Mouse (Mus musculus) erythroblast, embryonic 14.5 days (primary cell): ENCODE measurements around the gene Zfp64. TPM values are rescaled to one million over a fixed set of nuclear protein-coding genes. Genes with fewer than 3 reads are reported as not detected.
"Not testable (repeated sequence)": the region's sequence is repeated elsewhere in the genome, so short reads cannot be mapped to it uniquely, and the experiment has no call there.

Experiments used
- H3K27me3 ChIP-seq: 2 replicates; pipeline ENCODE4 v1.6.1; 2012; ENCODE audit warnings: inconsistent platforms; ENCODE audit not compliant: control insufficient read depth
- H3K36me3 ChIP-seq: 2 replicates; pipeline ENCODE4 v1.6.1; 2012; ENCODE audit warnings: mild to moderate bottlenecking, inconsistent platforms; ENCODE audit not compliant: control insufficient read depth
- H3K4me1 ChIP-seq: 2 replicates; pipeline ENCODE4 v1.6.1; 2012; ENCODE audit warnings: inconsistent platforms; ENCODE audit not compliant: control insufficient read depth
- H3K4me3 ChIP-seq: replicated peaks from 2 replicates; pipeline ENCODE3; 2012; ENCODE audit warnings: moderate library complexity, mild to moderate bottlenecking, inconsistent platforms
- H3K9me3 ChIP-seq: 2 replicates; pipeline ENCODE4 v1.6.1; 2012; ENCODE audit warnings: low read length, inconsistent platforms, mixed read lengths; ENCODE audit not compliant: control insufficient read depth
- GATA1 ChIP-seq: IDR thresholded peaks from 2 replicates; pipeline ENCODE4 v1.6.1; 2012; ENCODE audit warnings: low read length, inconsistent platforms, mixed read lengths
- TAL1 ChIP-seq: IDR thresholded peaks from 3 replicates; pipeline ENCODE4 v1.6.1; 2012; ENCODE audit warnings: low read length, inconsistent platforms, mixed read lengths
- polyA plus RNA-seq: library from polyadenylated mRNA; stranded (reverse); fragments of >175 nt; gene quantifications from 2 replicates; pipeline ENCODE4 v1.2.3, GENCODE M21; 2012

Zfp64 gene
- polyA plus RNA-seq, 1 experiment = 1.5 TPM

- Histone ChIP-seq H3K9me3 (no peaks in the 10 kb centered on the region), H3K4me3 (no peak overlapping the region), H3K36me3 (no peaks in the 10 kb centered on the region), H3K4me1 (peaks cover 6% of the 10 kb centered on the region), H3K27me3 (no peaks in the 10 kb centered on the region)
- no peak for TF ChIP-seq GATA1
- TF ChIP-seq TAL1 = no peak
These were observed 88.4 kb downstream of the Zfp64 start for GRCm38 (mm10) chr2:168866942-168867341.

DNA sequence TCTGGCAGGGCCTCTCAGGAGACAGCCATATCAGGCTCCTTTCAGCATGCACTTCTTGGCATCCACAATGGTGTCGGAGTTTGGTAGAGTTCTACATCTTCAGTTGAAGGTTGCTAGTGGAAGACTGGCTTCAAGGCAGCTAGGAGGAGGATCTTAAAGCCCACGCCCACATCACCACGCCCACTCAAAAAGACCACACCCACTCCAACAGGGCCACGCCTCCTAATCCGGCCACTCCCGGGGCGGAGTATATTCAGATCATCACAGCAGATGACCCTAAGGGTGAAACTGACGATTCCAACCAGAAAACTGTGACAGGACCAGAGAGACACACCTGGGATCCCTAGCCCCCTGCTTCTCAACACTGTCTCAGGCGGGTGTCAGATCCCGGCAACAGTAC, 89.0 kb downstream of the Zfp64 start:
- H3K4me1 ChIP-seq = peaks cover 6% of the 10 kb centered on the region
- no peak overlapping the region for H3K4me3 ChIP-seq
- H3K36me3 ChIP-seq = no peaks in the 10 kb centered on the region
- H3K9me3 ChIP-seq = no peaks in the 10 kb centered on the region
- no peaks in the 10 kb centered on the region for H3K27me3 ChIP-seq
- no peak for TF ChIP-seq TAL1
- no peak for TF ChIP-seq GATA1

GRCm38 (mm10) chr2:168864905-168865304, 90.5 kb downstream of the Zfp64 start:
- no peaks in the 10 kb centered on the region for H3K36me3 ChIP-seq
- no peak for TF ChIP-seq TAL1
- no peak for TF ChIP-seq GATA1
- H3K27me3 ChIP-seq = no peaks in the 10 kb centered on the region
- H3K9me3 ChIP-seq = no peaks in the 10 kb centered on the region
- no peak overlapping the region for H3K4me3 ChIP-seq
- peaks cover 6% of the 10 kb centered on the region for H3K4me1 ChIP-seq

GRCm38 (mm10) chr2:168862694-168863093, 92.7 kb downstream of the Zfp64 start:
- Histone ChIP-seq H3K9me3 (no peaks in the 10 kb centered on the region), H3K4me1 (peaks cover 6% of the 10 kb centered on the region)

GRCm38 (mm10) chr2:168860922-168861740, 94.3 kb downstream of the Zfp64 start:
- Histone ChIP-seq H3K9me3 (no peaks in the 10 kb centered on the region), H3K4me1 (no peaks in the 10 kb centered on the region), H3K27me3 (no peaks in the 10 kb centered on the region), H3K36me3 (no peaks in the 10 kb centered on the region), H3K4me3 (no peak overlapping the region)
- TF ChIP-seq GATA1 (no peak), TAL1 (no peak)

More at GRCm38 (mm10) chr2:168862694-168863093, 92.7 kb downstream of the Zfp64 start:
- no peak for TF ChIP-seq GATA1
- no peak for TF ChIP-seq TAL1
- Histone ChIP-seq H3K36me3 (no peaks in the 10 kb centered on the region), H3K4me3 (no peak overlapping the region), H3K27me3 (no peaks in the 10 kb centered on the region)

- no peaks in the 10 kb centered on the region for H3K9me3 ChIP-seq
These were observed 95.2 kb downstream of the Zfp64 start for GRCm38 (mm10) chr2:168860032-168860691.

GRCm38 (mm10) chr2:168856638-168857037, 98.7 kb downstream of the Zfp64 start:
- Histone ChIP-seq H3K36me3 (no peaks in the 10 kb centered on the region), H3K9me3 (no peaks in the 10 kb centered on the region), H3K4me1 (no peaks in the 10 kb centered on the region), H3K27me3 (no peaks in the 10 kb centered on the region), H3K4me3 (no peak overlapping the region)
- no peak for TF ChIP-seq TAL1
- TF ChIP-seq GATA1 = no peak

More at GRCm38 (mm10) chr2:168860032-168860691, 95.2 kb downstream of the Zfp64 start:
- H3K27me3 ChIP-seq = no peaks in the 10 kb centered on the region
- H3K36me3 ChIP-seq = no peaks in the 10 kb centered on the region
- no peak for TF ChIP-seq GATA1
- no peaks in the 10 kb centered on the region for H3K4me1 ChIP-seq
- no peak overlapping the region for H3K4me3 ChIP-seq

GRCm38 (mm10) chr2:168854777-168855176, 100.6 kb downstream of the Zfp64 start:
- Histone ChIP-seq H3K27me3 (no peaks in the 10 kb centered on the region), H3K4me1 (no peaks in the 10 kb centered on the region), H3K4me3 (no peak overlapping the region), H3K36me3 (no peaks in the 10 kb centered on the region), H3K9me3 (no peaks in the 10 kb centered on the region)
- TF ChIP-seq TAL1 (no peak), GATA1 (no peak)

GRCm38 (mm10) chr2:168853869-168854268, 101.5 kb downstream of the Zfp64 start:
- H3K9me3 ChIP-seq, H3K27me3 ChIP-seq, H3K4me1 ChIP-seq, H3K4me3 ChIP-seq, H3K36me3 ChIP-seq: not testable (repeated sequence)
